Mouse (Mus musculus): ENCODE data around the gene Stim1. TPM values are rescaled to one million over a fixed set of nuclear protein-coding genes. Genes with fewer than 3 reads are reported as not detected.

Gene Stim1
- polyA plus RNA-seq, 1 experiment from 2014 or later: 14.5 TPM

Other genes starting within 250 kb of the Stim1 start
- 2.3 and 3.4 TPM in 2 replicates for gene Il18bp, start 249.1 kb upstream of the Stim1 start, polyA plus RNA-seq (2016; fragmentation: Nextera tagmentation; extraction: Ambion mirVana)
- 29.3 and 31.0 TPM in 2 replicates for gene Rnf121, start 202.3 kb upstream of the Stim1 start, polyA plus RNA-seq (2016; fragmentation: Nextera tagmentation; extraction: Ambion mirVana)
- 39.7 and 51.5 TPM in 2 replicates for gene Xndc1, start 202.3 kb upstream of the Stim1 start, polyA plus RNA-seq (2016; fragmentation: Nextera tagmentation; extraction: Ambion mirVana)
- 1.4 and 1.8 TPM in 2 replicates for gene Xntrpc, start 202.1 kb upstream of the Stim1 start, polyA plus RNA-seq (2016; fragmentation: Nextera tagmentation; extraction: Ambion mirVana)
- gene Trpc2, start 184.7 kb upstream of the Stim1 start, polyA plus RNA-seq (2016; fragmentation: Nextera tagmentation; extraction: Ambion mirVana): not detected in 2 replicates
- gene Art1, start 166.1 kb upstream of the Stim1 start, polyA plus RNA-seq (2016; fragmentation: Nextera tagmentation; extraction: Ambion mirVana): 0.50 and 0.85 TPM in 2 replicates
- 4.3 and 5.8 TPM in 2 replicates for gene Art5, start 158.3 kb upstream of the Stim1 start, polyA plus RNA-seq (2016; fragmentation: Nextera tagmentation; extraction: Ambion mirVana)
- 0.14 TPM in 1 of 2 replicates, not detected in the other for gene Chrna10, start 151.0 kb upstream of the Stim1 start, polyA plus RNA-seq (2016; fragmentation: Nextera tagmentation; extraction: Ambion mirVana)
- gene Nup98, start 57.6 kb upstream of the Stim1 start, polyA plus RNA-seq (2016; fragmentation: Nextera tagmentation; extraction: Ambion mirVana): 45.5 and 49.7 TPM in 2 replicates
- 59.6 and 68.5 TPM in 2 replicates for gene Pgap2, start 57.6 kb upstream of the Stim1 start, polyA plus RNA-seq (2016; fragmentation: Nextera tagmentation; extraction: Ambion mirVana)
- gene Rhog, start 11.8 kb upstream of the Stim1 start, polyA plus RNA-seq (2016; fragmentation: Nextera tagmentation; extraction: Ambion mirVana): 52.5 and 55.4 TPM in 2 replicates
- 269 and 280 TPM in 2 replicates for gene Rrm1, start 173.9 kb downstream of the Stim1 start, polyA plus RNA-seq (2016; fragmentation: Nextera tagmentation; extraction: Ambion mirVana)
- gene Olfr543, start 213.9 kb downstream of the Stim1 start, polyA plus RNA-seq (2016; fragmentation: Nextera tagmentation; extraction: Ambion mirVana): 0.24 and 0.33 TPM in 2 replicates
- 0.06 and 0.10 TPM in 2 replicates for gene Olfr544, start 220.5 kb downstream of the Stim1 start, polyA plus RNA-seq (2016; fragmentation: Nextera tagmentation; extraction: Ambion mirVana)
- 0.05 and 0.21 TPM in 2 replicates for gene Olfr545, start 231.8 kb downstream of the Stim1 start, polyA plus RNA-seq (2016; fragmentation: Nextera tagmentation; extraction: Ambion mirVana)

Measured in limb, embryonic 10.5 days (tissue).